Comparison of ENCODE assay signal across 9 mouse cellular contexts in the genomic region with DNA sequence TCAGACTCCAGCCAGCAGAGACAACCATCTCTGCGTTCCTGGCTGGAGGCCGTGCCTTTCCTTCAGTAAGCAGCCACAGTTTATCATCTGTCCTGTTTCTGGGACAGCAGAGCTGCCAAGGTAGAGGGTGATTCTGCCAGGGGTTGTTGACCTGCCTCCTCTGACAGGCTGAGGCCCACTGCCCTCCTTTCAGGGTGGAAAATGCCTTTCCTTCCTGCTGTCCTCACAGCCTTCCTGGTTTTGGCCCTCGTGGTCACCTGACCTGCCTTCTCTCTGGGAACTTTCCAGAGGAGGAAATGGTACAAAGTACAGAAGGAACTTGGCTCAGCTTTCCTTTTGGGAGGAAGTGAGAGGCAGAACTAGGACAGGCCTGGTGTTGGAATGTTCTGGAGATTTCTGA. TPM values are rescaled to one million over a fixed set of nuclear protein-coding genes. Genes with fewer than 3 reads are reported as not detected.
DNase-seq lines count a peak whose midpoint lies in the region; ATAC-seq lines count a peak whose summit lies in the region.
"Had no signal": no experiment of that assay in that cellular context is flagged by ENCODE, and none has a peak within 500 bp of the region (broad histone marks: within the 10 kb centered on the region; RNA-seq: fewer than 3 reads in every experiment).

No protein-coding gene starts in this region.

- no peak overlapping the region for H3K4me3 ChIP-seq in midbrain, embryonic 11.5 days (ENCODE audit: low read depth, low read length)
- H3K4me3 ChIP-seq: midbrain, embryonic 12.5 days had no signal

- intact Hi-C loops in heart, postnatal 36 days (cut with DNase I) = no loop called here
- intact Hi-C loops in left cerebral cortex, postnatal 36 days (cut with DNase I) = no loop called here

- H3K36me3 ChIP-seq in midbrain, embryonic 11.5 days (ENCODE audit: control insufficient read depth, insufficient read depth, low read length) = peaks cover 26% of the 10 kb centered on the region

- H3K9me3 ChIP-seq in midbrain, embryonic 11.5 days (ENCODE audit: control insufficient read depth, low read length) = no peaks in the 10 kb centered on the region
- H3K9me3 ChIP-seq: midbrain, embryonic 12.5 days had no signal

- H3K4me1 ChIP-seq in midbrain, embryonic 11.5 days (ENCODE audit: control insufficient read depth, insufficient read depth, low read length) = no peaks in the 10 kb centered on the region

- ATAC-seq in erythroblast, adult 5-6 weeks (replicated peaks; ENCODE audit: low FRiP score, poor library complexity, severe bottlenecking) = no peak
- no peak for ATAC-seq in midbrain, embryonic 11.5 days (ENCODE audit: low FRiP score)

- WGBS in midbrain, embryonic 11.5 days = 93% methylated on average over 3 of the region's 3 CpGs

- no peak overlapping the region for H3K4me2 ChIP-seq in midbrain, embryonic 11.5 days
- H3K4me2 ChIP-seq: midbrain, embryonic 12.5 days had no signal

- H3K27me3 ChIP-seq in midbrain, embryonic 11.5 days (ENCODE audit: control insufficient read depth, insufficient read depth, low read length) = no peaks in the 10 kb centered on the region
- H3K27me3 ChIP-seq: midbrain, embryonic 12.5 days had no signal

- no peak overlapping the region for H3K9ac ChIP-seq in midbrain, embryonic 11.5 days (ENCODE audit: low read length)
- H3K9ac ChIP-seq: midbrain, embryonic 12.5 days had no signal

- no peak overlapping the region for H3K27ac ChIP-seq in midbrain, embryonic 11.5 days (ENCODE audit: low read depth, low read length)
- H3K27ac ChIP-seq: midbrain, embryonic 12.5 days had no signal

- peak; percentile 76 for DNase-seq in adrenal gland, adult 2 months
- DNase-seq in adrenal gland, postnatal 4 days (ENCODE audit: low spot score in 2 of 2) = no peak
- peak; percentile 67 for DNase-seq in adrenal gland, postnatal 14 days
- peak; percentile 64 to 71 for DNase-seq in heart, postnatal 36 days
- DNase-seq in lung, adult 18-20 months = peak; percentile 77 to 84
- no peak for DNase-seq in midbrain, embryonic 11.5 days (ENCODE audit: low spot score, missing footprints)
- no peak for DNase-seq in left cerebral cortex, postnatal 36 days (ENCODE audit: low spot score in 2 of 2)

RNA-seq across cellular contexts. Expression of gene Gm49325, which starts 7.4 kb away (rescaled TPM):
- 10 to 100 TPM; 27.5 to 28.5 TPM for total RNA-seq in adrenal gland, adult 2 months (2021)
- polyA plus RNA-seq in adrenal gland, adult 2 months (2012; rRNA removed) = not detected in 2 replicates
- 10 to 100 TPM; 18.1 to 27.7 TPM for total RNA-seq in adrenal gland, postnatal 4 days (2021)
- 23.6 and 31.5 TPM in 2 replicates for total RNA-seq in adrenal gland, postnatal 14 days (2021)
- total RNA-seq in heart, postnatal 36 days (2021) = 10 to 100 TPM; 10.6 to 17.6 TPM
- total RNA-seq in erythroblast, adult 5-6 weeks (2015; ENCODE audit: low replicate concordance) = not detected in 2 replicates
- total RNA-seq in erythroblast, adult 5-6 weeks (2017; ENCODE audit: low replicate concordance) = not detected in 2 replicates
- 2.4 TPM in 1 of 2 replicates, not detected in the other for polyA plus RNA-seq in midbrain, embryonic 11.5 days (2014; fragmentation: Nextera tagmentation; extraction: Ambion mirVana)
- total RNA-seq in left cerebral cortex, postnatal 36 days (2021) = 10 to 100 TPM in 1 of 2 experiments, 1 to 10 TPM in 1; 9.8 to 18.2 TPM

RNA-seq across cellular contexts. Expression of gene Sumo3, which starts 7.5 kb away (rescaled TPM):
- total RNA-seq in adrenal gland, adult 2 months (2021) = 100 to 1,000 TPM in 1 of 2 experiments, 10 to 100 TPM in 1; 97.7 to 104 TPM
- 83.8 and 91.1 TPM in 2 replicates for polyA plus RNA-seq in adrenal gland, adult 2 months (2012; rRNA removed)
- 100 to 1,000 TPM; 181 to 183 TPM for total RNA-seq in adrenal gland, postnatal 4 days (2021)
- total RNA-seq in adrenal gland, postnatal 14 days (2021) = 93.0 and 111 TPM in 2 replicates
- 10 to 100 TPM; 52.9 to 58.9 TPM for total RNA-seq in heart, postnatal 36 days (2021)
- total RNA-seq in erythroblast, adult 5-6 weeks (2015; ENCODE audit: low replicate concordance) = 6.3 and 20.2 TPM in 2 replicates
- 30.7 and 32.1 TPM in 2 replicates for total RNA-seq in erythroblast, adult 5-6 weeks (2017; ENCODE audit: low replicate concordance)
- 338 and 353 TPM in 2 replicates for polyA plus RNA-seq in midbrain, embryonic 11.5 days (2014; fragmentation: Nextera tagmentation; extraction: Ambion mirVana)
- 100 to 1,000 TPM; 140 to 168 TPM for total RNA-seq in left cerebral cortex, postnatal 36 days (2021)

RNA-seq across cellular contexts. Expression of gene Ube2g2, which starts 8.7 kb away (rescaled TPM):
- total RNA-seq in adrenal gland, adult 2 months (2021) = 10 to 100 TPM; 50.0 to 55.0 TPM
- polyA plus RNA-seq in adrenal gland, adult 2 months (2012; rRNA removed) = 27.9 and 37.4 TPM in 2 replicates
- 10 to 100 TPM; 42.2 to 44.3 TPM for total RNA-seq in adrenal gland, postnatal 4 days (2021)
- 49.8 and 50.2 TPM in 2 replicates for total RNA-seq in adrenal gland, postnatal 14 days (2021)
- total RNA-seq in heart, postnatal 36 days (2021) = 10 to 100 TPM; 65.2 to 73.4 TPM
- 6.1 and 7.5 TPM in 2 replicates for total RNA-seq in erythroblast, adult 5-6 weeks (2015; ENCODE audit: low replicate concordance)
- 10.5 and 14.4 TPM in 2 replicates for total RNA-seq in erythroblast, adult 5-6 weeks (2017; ENCODE audit: low replicate concordance)
- 42.8 and 47.6 TPM in 2 replicates for polyA plus RNA-seq in midbrain, embryonic 11.5 days (2014; fragmentation: Nextera tagmentation; extraction: Ambion mirVana)
- total RNA-seq in left cerebral cortex, postnatal 36 days (2021) = 10 to 100 TPM; 46.2 to 46.4 TPM

RNA-seq across cellular contexts. Expression of gene Pttg1ip, which starts 31.9 kb away (rescaled TPM):
- total RNA-seq in adrenal gland, adult 2 months (2021) = 100 to 1,000 TPM; 174 to 202 TPM
- polyA plus RNA-seq in adrenal gland, adult 2 months (2012; rRNA removed) = 127 and 165 TPM in 2 replicates
- total RNA-seq in adrenal gland, postnatal 4 days (2021) = 100 to 1,000 TPM; 176 to 186 TPM
- 168 and 172 TPM in 2 replicates for total RNA-seq in adrenal gland, postnatal 14 days (2021)
- 100 to 1,000 TPM; 137 to 138 TPM for total RNA-seq in heart, postnatal 36 days (2021)
- 58.8 and 73.6 TPM in 2 replicates for total RNA-seq in erythroblast, adult 5-6 weeks (2015; ENCODE audit: low replicate concordance)
- 72.6 and 78.0 TPM in 2 replicates for total RNA-seq in erythroblast, adult 5-6 weeks (2017; ENCODE audit: low replicate concordance)
- polyA plus RNA-seq in midbrain, embryonic 11.5 days (2014; fragmentation: Nextera tagmentation; extraction: Ambion mirVana) = 68.5 and 73.2 TPM in 2 replicates
- total RNA-seq in left cerebral cortex, postnatal 36 days (2021) = 10 to 100 TPM; 71.2 to 88.3 TPM

Comparison
In these comparisons a context has a peak if more than half of its experiments do, and no peak if none do; other contexts are left out.
1. DNase-seq: peak in adrenal gland, adult 2 months (single experiment), adrenal gland, postnatal 14 days (single experiment), heart, postnatal 36 days (2 of 2) and lung, adult 18-20 months (2 of 2); none in adrenal gland, postnatal 4 days (0 of 2), midbrain, embryonic 11.5 days (single experiment) and left cerebral cortex, postnatal 36 days (0 of 2).
2. RNA of gene Gm49325, which starts 7.4 kb away (total RNA-seq): 27.5 to 28.5 TPM in adrenal gland, adult 2 months, 18.1 to 27.7 TPM in adrenal gland, postnatal 4 days, 23.6 to 31.5 TPM in adrenal gland, postnatal 14 days, 9.8 to 18.2 TPM in left cerebral cortex, postnatal 36 days and 10.6 to 17.6 TPM in heart, postnatal 36 days; not detected in erythroblast, adult 5-6 weeks; every median in the first group is over 10 times any median in the second.